Mouse (Mus musculus) myocyte (in vitro differentiated cells): ENCODE results near the gene Spib.

Experiments
- E2F4 ChIP-seq: IDR thresholded peaks from one replicate; pipeline ENCODE4 v1.6.1; 2011; ENCODE audit warnings: mild to moderate bottlenecking, control low read depth, moderate library complexity; ENCODE audit not compliant: insufficient read depth
- POLR2A ChIP-seq: IDR thresholded peaks from one replicate; pipeline ENCODE4 v1.6.1; 2011; ENCODE audit warnings: low read depth, mild to moderate bottlenecking, control low read depth, moderate library complexity; ENCODE audit not compliant: insufficient read length

GRCm38 (mm10) chr7:44543071-44543470, 11.2 kb upstream of the Spib start:
- TF ChIP-seq E2F4 (no peak), POLR2A (no peak)
